Mouse (Mus musculus) kidney, adult 2 months (tissue): ENCODE results near the gene Ccnjl.

Source experiments
- CTCF ChIP-seq: fragments of 200-500 bp; conservative IDR thresholded peaks from 2 replicates; pipeline ENCODE4 v1.5.1; 2011; ENCODE audit warnings: low read depth, mild to moderate bottlenecking, control low read depth, low read length, moderate library complexity, mixed read lengths; ENCODE audit not compliant: insufficient read depth, insufficient read length
- POLR2A ChIP-seq: fragments of 200-500 bp; IDR thresholded peaks from one replicate; pipeline ENCODE4 v1.6.1; 2011; ENCODE audit warnings: low read depth, low read length, control low read depth

DNA sequence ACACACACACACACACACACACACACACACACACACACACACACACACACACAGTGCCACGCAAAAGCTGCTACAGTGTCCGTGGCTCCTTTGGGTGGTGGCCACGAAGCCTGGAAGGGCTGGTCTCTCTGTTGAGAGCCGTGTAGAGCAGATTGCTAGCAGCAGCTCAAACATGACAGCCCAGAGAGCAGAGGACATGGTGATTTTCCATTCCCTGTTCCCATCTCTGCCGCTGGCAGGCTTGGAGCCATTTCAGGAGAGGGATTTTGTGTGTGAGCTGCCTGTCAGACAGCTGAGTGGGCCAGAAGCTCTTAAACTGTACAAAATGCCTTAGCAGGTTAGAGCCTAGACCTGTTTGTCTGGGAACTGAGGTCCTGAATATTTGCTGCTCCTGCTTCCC is 38.1 kb downstream of the Ccnjl start:
- TF ChIP-seq CTCF (no peak), POLR2A (no peak)
